Mouse (Mus musculus): ENCODE data around the gene Trim29. TPM values are rescaled to one million over a fixed set of nuclear protein-coding genes. Genes with fewer than 3 reads are reported as not detected.

Gene Trim29
- polyA plus RNA-seq (2012; rRNA removed): 1.2 TPM in 1 of 2 replicates, not detected in the other

DNA sequence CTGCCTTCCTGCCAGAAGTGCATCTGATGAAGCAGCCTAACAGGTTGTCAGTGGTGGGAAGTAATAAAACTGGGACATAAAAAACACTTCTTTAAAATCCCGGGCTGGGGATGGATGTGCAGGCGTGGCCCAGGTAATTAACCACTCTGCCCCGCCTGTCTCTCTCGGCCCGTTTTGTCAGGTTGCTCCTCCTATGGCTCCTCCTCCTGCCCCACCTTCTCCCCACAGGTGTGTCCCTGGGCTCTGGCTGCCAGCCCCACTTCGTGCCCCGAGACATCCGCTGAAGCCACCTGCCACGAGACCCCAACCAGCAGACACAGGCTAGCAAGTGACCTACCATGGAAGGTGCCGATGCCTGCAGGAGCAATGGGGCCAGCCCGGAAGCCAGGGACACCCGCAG, at the start of gene Trim29:
TSS of gene Trim29 (plus strand) at position 311 of the 400 bp plus-strand sequence.

Other genes starting within 250 kb of the Trim29 start
- 53.1 and 54.7 TPM in 2 replicates for gene Arhgef12, start 203.6 kb upstream of the Trim29 start, polyA plus RNA-seq (2012; rRNA removed)
- 25.6 and 27.2 TPM in 2 replicates for gene Tmem136, start 194.3 kb upstream of the Trim29 start, polyA plus RNA-seq (2012; rRNA removed)
- gene Pou2f3, start 100.5 kb upstream of the Trim29 start, polyA plus RNA-seq (2012; rRNA removed): 0.03 and 0.04 TPM in 2 replicates
- 7.1 and 8.9 TPM in 2 replicates for gene Oaf, start 70.9 kb upstream of the Trim29 start, polyA plus RNA-seq (2012; rRNA removed)

All from central nervous system, embryonic 18 days (tissue).